Mouse (Mus musculus) heart, embryonic 14.5 days (tissue): ENCODE data around the gene Thrb. TPM values are rescaled to one million over a fixed set of nuclear protein-coding genes. Genes with fewer than 3 reads are reported as not detected.

Source experiments
- ATAC-seq: fragments of 200-750 bp; cut with Nextera tagmentation; 2 replicates; pipeline ENCODE4 v1.8.0; 2017; ENCODE audit warnings: low read depth, moderate TSS enrichment; ENCODE audit not compliant: insufficient number of reproducible peaks, insufficient read depth, low FRiP score
- H3K27ac ChIP-seq, 2 experiments: fragments of 200-500 bp in 1 of 2; fragments of 300-500 bp in 1 of 2; sonication (generic) in 1 of 2; replicated peaks in 1 of 2; 2 replicates each; pipeline ENCODE4 v1.5.1; 2012 to 2014; ENCODE audit warnings: low read depth in 2 of 2, low read length in 2 of 2, control low read depth in 1 of 2, mild to moderate bottlenecking in 1 of 2, mixed read lengths in 1 of 2; ENCODE audit not compliant: control insufficient read depth in 1 of 2, insufficient read depth in 1 of 2
- H3K27me3 ChIP-seq: fragments of 300-500 bp; sonication (generic); 2 replicates; pipeline ENCODE4 v1.6.1; 2014; ENCODE audit warnings: mild to moderate bottlenecking, low read length, control low read depth; ENCODE audit not compliant: control insufficient read depth, insufficient read depth
- H3K36me3 ChIP-seq: fragments of 300-500 bp; sonication (generic); 2 replicates; pipeline ENCODE4 v1.6.1; 2014; ENCODE audit warnings: mild to moderate bottlenecking, control low read depth, low read length, mixed read lengths; ENCODE audit not compliant: control insufficient read depth, insufficient read depth
- H3K4me1 ChIP-seq, 2 experiments: fragments of 200-500 bp in 1 of 2; fragments of 300-500 bp in 1 of 2; sonication (generic) in 1 of 2; 2 replicates each; pipeline ENCODE4 v1.6.1; 2012 to 2014; ENCODE audit warnings: low read length in 2 of 2, control low read depth in 1 of 2, mixed read lengths in 1 of 2; ENCODE audit not compliant: control insufficient read depth in 2 of 2, insufficient read depth in 2 of 2
- H3K4me2 ChIP-seq: fragments of 300-500 bp; sonication (generic); 2 replicates; pipeline ENCODE4 v1.6.1; 2014; ENCODE audit warnings: mild to moderate bottlenecking, low read length
- H3K4me3 ChIP-seq, 2 experiments: fragments of 200-500 bp in 1 of 2; fragments of 300-500 bp in 1 of 2; sonication (generic) in 1 of 2; 2 replicates each; pipeline ENCODE4 v1.5.1; 2012 to 2014; ENCODE audit warnings: low read length in 2 of 2, mild to moderate bottlenecking in 2 of 2, control low read depth in 1 of 2, low read depth in 1 of 2, moderate library complexity in 1 of 2; ENCODE audit not compliant: control insufficient read depth in 1 of 2, insufficient read depth in 1 of 2
- H3K9ac ChIP-seq: fragments of 300-500 bp; sonication (generic); 2 replicates; pipeline ENCODE4 v1.6.1; 2014; ENCODE audit warnings: mild to moderate bottlenecking, low read length
- H3K9me3 ChIP-seq: fragments of 300-500 bp; sonication (generic); 2 replicates; pipeline ENCODE4 v1.6.1; 2016; ENCODE audit warnings: low read length, control low read depth; ENCODE audit not compliant: control insufficient read depth
- WGBS: fragments of 180-500 bp; shearing (Covaris S2); extraction: QIAGEN DNeasy Blood & Tissue Kit; methylation state at CpG from one replicate; pipeline ENCODE4 v1.1.7; 2014; 5-methylcytosine and 5-hydroxymethylcytosine counted together
- polyA plus RNA-seq: library from polyadenylated mRNA; unstranded; fragments of >200 nt; fragmentation: Nextera tagmentation; extraction: Ambion mirVana; gene quantifications from 2 replicates; pipeline ENCODE4 v1.2.1, GENCODE M21; 2014

Thrb gene
- polyA plus RNA-seq, 1 experiment from 2014 or later = 1.5 TPM

- no peak for ATAC-seq
- no peaks in the 10 kb centered on the region for H3K36me3 ChIP-seq
- no peak overlapping the region for H3K4me2 ChIP-seq
- no peaks in the 10 kb centered on the region for H3K27me3 ChIP-seq
- WGBS = 15% methylated on average over 5 of the region's 5 CpGs
- peaks cover 0 to 6% of the 10 kb centered on the region in 2 experiments; a peak in 1 of 4 replicates for H3K4me1 ChIP-seq
- no peaks in the 10 kb centered on the region for H3K9me3 ChIP-seq
- no peak overlapping the region for H3K27ac ChIP-seq
- H3K4me3 ChIP-seq = no peak overlapping the region
- no peak overlapping the region for H3K9ac ChIP-seq
Measured at GRCm38 (mm10) chr14:17784207-17784806, 124.2 kb downstream of the Thrb start.

DNA sequence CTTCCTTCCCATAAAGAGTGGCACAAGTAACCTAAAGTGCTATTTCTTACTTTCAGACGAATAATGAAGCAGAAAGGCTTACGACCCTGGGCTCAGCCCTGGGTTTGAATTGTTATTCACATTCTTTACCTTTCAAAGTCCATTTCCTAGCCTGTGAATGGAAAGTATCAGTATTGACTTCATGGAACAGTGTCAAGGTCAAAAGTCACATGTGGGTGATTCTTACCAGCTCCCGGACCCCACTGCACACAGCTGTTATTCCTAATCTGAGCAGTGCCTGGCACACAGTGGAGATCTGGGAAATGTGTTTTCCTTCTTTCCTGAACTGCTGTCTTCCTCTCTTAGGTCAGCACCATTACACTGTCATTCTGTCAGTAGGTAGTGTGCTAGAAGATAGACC lies 125.3 kb downstream of the Thrb start:
- Histone ChIP-seq H3K36me3 (no peaks in the 10 kb centered on the region), H3K27ac (no peak overlapping the region), H3K27me3 (no peaks in the 10 kb centered on the region), H3K4me2 (no peak overlapping the region), H3K4me3 (no peak overlapping the region), H3K4me1 (peaks cover 0 to 6% of the 10 kb centered on the region in 2 experiments; a peak in 1 of 4 replicates), H3K9ac (no peak overlapping the region), H3K9me3 (no peaks in the 10 kb centered on the region)
- 44% methylated on average over 3 of the region's 3 CpGs for WGBS
- ATAC-seq = no peak

GRCm38 (mm10) chr14:17786249-17786648 lies 126.2 kb downstream of the Thrb start:
- 36% methylated on average over 2 of the region's 2 CpGs for WGBS
- no peaks in the 10 kb centered on the region for H3K27me3 ChIP-seq
- ATAC-seq = no peak

GRCm38 (mm10) chr14:17803934-17804602 lies 144.0 kb downstream of the Thrb start:
- H3K4me2 ChIP-seq = no peak overlapping the region
- H3K4me1 ChIP-seq = no peaks in the 10 kb centered on the region
- no peaks in the 10 kb centered on the region for H3K36me3 ChIP-seq
- H3K9me3 ChIP-seq = no peaks in the 10 kb centered on the region
- WGBS = 41% methylated on average over 3 of the region's 3 CpGs
- no peak overlapping the region for H3K4me3 ChIP-seq
- no peak overlapping the region for H3K27ac ChIP-seq
- no peak overlapping the region for H3K9ac ChIP-seq
- H3K27me3 ChIP-seq = no peaks in the 10 kb centered on the region
- no peak for ATAC-seq

More at GRCm38 (mm10) chr14:17786249-17786648, 126.2 kb downstream of the Thrb start:
- no peak overlapping the region for H3K27ac ChIP-seq
- H3K4me1 ChIP-seq = peaks cover 0 to 6% of the 10 kb centered on the region in 2 experiments; a peak in 1 of 4 replicates
- H3K9me3 ChIP-seq = no peaks in the 10 kb centered on the region
- H3K4me2 ChIP-seq = no peak overlapping the region
- H3K36me3 ChIP-seq = no peaks in the 10 kb centered on the region
- H3K9ac ChIP-seq = no peak overlapping the region
- H3K4me3 ChIP-seq = no peak overlapping the region

DNA sequence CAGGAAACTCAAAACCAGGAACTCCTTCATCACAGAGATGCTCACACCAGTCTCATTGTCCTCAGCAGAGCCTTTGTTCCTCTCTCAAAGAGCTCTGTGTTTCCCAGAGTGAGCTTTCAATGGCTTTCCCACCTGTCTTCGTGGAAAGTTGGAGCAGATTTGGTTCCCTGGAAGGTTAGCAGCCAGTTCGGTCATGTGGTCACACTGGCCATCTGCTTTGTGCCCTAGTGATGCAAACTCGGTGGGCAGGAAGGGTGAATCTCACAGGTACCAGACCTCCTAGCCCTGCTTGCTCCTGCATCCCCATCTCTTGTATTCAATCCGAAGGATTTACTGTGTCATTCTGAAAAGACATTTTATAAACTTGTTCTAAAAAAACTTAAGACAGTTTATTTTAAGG lies 151.0 kb downstream of the Thrb start:
- ATAC-seq = no peak
- 78% methylated on average over 4 of the region's 4 CpGs for WGBS

GRCm38 (mm10) chr14:17812414-17812813 lies 152.4 kb downstream of the Thrb start:
- H3K9me3 ChIP-seq = no peaks in the 10 kb centered on the region
- 69% methylated on average over 5 of the region's 5 CpGs for WGBS

More for the DNA sequence above, 151.0 kb downstream of the Thrb start:
- H3K27ac ChIP-seq = no peak overlapping the region
- no peak overlapping the region for H3K4me2 ChIP-seq
- H3K27me3 ChIP-seq = no peaks in the 10 kb centered on the region
- H3K4me1 ChIP-seq = no peaks in the 10 kb centered on the region
- no peaks in the 10 kb centered on the region for H3K36me3 ChIP-seq
- H3K9me3 ChIP-seq = no peaks in the 10 kb centered on the region
- H3K9ac ChIP-seq = no peak overlapping the region
- H3K4me3 ChIP-seq = no peak overlapping the region

DNA sequence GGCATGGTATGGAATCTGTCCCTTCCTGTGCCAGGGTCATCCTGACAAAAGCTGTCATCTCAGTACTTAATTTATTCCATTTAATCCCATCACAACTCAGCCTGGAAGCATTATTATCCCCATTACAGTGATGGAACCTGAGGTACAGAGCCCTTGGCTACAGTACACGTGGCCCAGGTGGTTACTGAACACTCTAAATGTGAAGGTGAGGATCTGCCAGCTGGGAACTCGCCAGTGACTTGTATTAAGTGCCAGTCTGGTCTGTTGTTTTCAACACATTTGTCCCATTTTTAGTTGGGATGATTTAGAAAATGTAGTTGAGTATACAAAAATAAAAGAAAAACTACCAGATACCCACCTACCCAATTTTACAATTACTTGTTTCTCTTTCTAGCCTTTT lies 155.0 kb downstream of the Thrb start:
- Histone ChIP-seq H3K4me3 (no peak overlapping the region), H3K27me3 (no peaks in the 10 kb centered on the region), H3K4me1 (no peaks in the 10 kb centered on the region), H3K9me3 (no peaks in the 10 kb centered on the region), H3K4me2 (no peak overlapping the region), H3K27ac (no peak overlapping the region), H3K9ac (no peak overlapping the region), H3K36me3 (no peaks in the 10 kb centered on the region)
- ATAC-seq = no peak
- WGBS = 61% methylated on average over 2 of the region's 2 CpGs

More at GRCm38 (mm10) chr14:17812414-17812813, 152.4 kb downstream of the Thrb start:
- Histone ChIP-seq H3K4me2 (no peak overlapping the region), H3K4me1 (no peaks in the 10 kb centered on the region), H3K27ac (no peak overlapping the region), H3K4me3 (no peak overlapping the region), H3K27me3 (no peaks in the 10 kb centered on the region), H3K36me3 (no peaks in the 10 kb centered on the region), H3K9ac (no peak overlapping the region)
- ATAC-seq = no peak
